Mouse (Mus musculus): Measurements from ENCODE around the gene Rasgef1b. TPM values are rescaled to one million over a fixed set of nuclear protein-coding genes. Genes with fewer than 3 reads are reported as not detected.

The Rasgef1b gene
- polyA plus RNA-seq, 1 experiment from 2014 or later = 9.0 TPM

GRCm38 (mm10) chr5:99338826-99339225, 390.0 kb downstream of the Rasgef1b start:
- Histone ChIP-seq H3K36me3 (no peaks in the 10 kb centered on the region), H3K4me3 (no peak overlapping the region), H3K27me3 (ENCODE audit: low read depth, poor library complexity, severe bottlenecking) (peaks cover 12% of the 10 kb centered on the region; the same call in 1 of the 2 replicates), H3K4me1 (peaks cover 5% of the 10 kb centered on the region; the same call in 1 of the 2 replicates), H3K27ac (replicated peaks) (no peak overlapping the region), H3K9me3 (replicated peaks) (no peaks in the 10 kb centered on the region)
- 92% methylated on average over 6 of the region's 6 CpGs for WGBS
- DNase-seq (ENCODE audit: low spot score) = no peak

- DNase-seq (ENCODE audit: low spot score) = no peak
- no peak overlapping the region for H3K27ac ChIP-seq (replicated peaks)
- WGBS = 87% methylated on average over 11 of the region's 11 CpGs
Observed at GRCm38 (mm10) chr5:99336427-99336826, 392.4 kb downstream of the Rasgef1b start.

GRCm38 (mm10) chr5:99334017-99334416, 394.8 kb downstream of the Rasgef1b start:
- DNase-seq (ENCODE audit: low spot score) = no peak
- Histone ChIP-seq H3K4me3 (no peak overlapping the region), H3K27ac (replicated peaks) (no peak overlapping the region), H3K27me3 (ENCODE audit: low read depth, poor library complexity, severe bottlenecking) (0 out of 2 replicates have a peak, but pooled peaks cover 3% of the 10 kb centered on the region), H3K9me3 (replicated peaks) (no peaks in the 10 kb centered on the region), H3K36me3 (no peaks in the 10 kb centered on the region), H3K4me1 (no peaks in the 10 kb centered on the region)
- whole genome bisulfite sequencing = 91% methylated on average over 5 of the region's 5 CpGs

More at GRCm38 (mm10) chr5:99336427-99336826, 392.4 kb downstream of the Rasgef1b start:
- Histone ChIP-seq H3K4me3 (no peak overlapping the region), H3K9me3 (replicated peaks) (no peaks in the 10 kb centered on the region), H3K4me1 (peaks cover 5% of the 10 kb centered on the region; the same call in 1 of the 2 replicates), H3K27me3 (ENCODE audit: low read depth, poor library complexity, severe bottlenecking) (peaks cover 15% of the 10 kb centered on the region; the same call in 1 of the 2 replicates), H3K36me3 (no peaks in the 10 kb centered on the region)

GRCm38 (mm10) chr5:99332021-99332420, 396.8 kb downstream of the Rasgef1b start:
- Histone ChIP-seq H3K4me3 (no peak overlapping the region), H3K36me3 (no peaks in the 10 kb centered on the region), H3K4me1 (no peaks in the 10 kb centered on the region), H3K9me3 (replicated peaks) (no peaks in the 10 kb centered on the region), H3K27me3 (ENCODE audit: low read depth, poor library complexity, severe bottlenecking) (0 out of 2 replicates have a peak, but pooled peaks cover 3% of the 10 kb centered on the region), H3K27ac (replicated peaks) (no peak overlapping the region)
- 84% methylated on average over 2 of the region's 2 CpGs for WGBS
- DNase-seq (ENCODE audit: low spot score) = no peak

GRCm38 (mm10) chr5:99329065-99329464, 399.8 kb downstream of the Rasgef1b start:
- Histone ChIP-seq H3K27me3 (ENCODE audit: low read depth, poor library complexity, severe bottlenecking) (0 out of 2 replicates have a peak, but pooled peaks cover 3% of the 10 kb centered on the region), H3K36me3 (no peaks in the 10 kb centered on the region), H3K27ac (replicated peaks) (no peak overlapping the region), H3K4me1 (no peaks in the 10 kb centered on the region), H3K9me3 (replicated peaks) (no peaks in the 10 kb centered on the region), H3K4me3 (no peak overlapping the region)
- 90% methylated on average over 6 of the region's 6 CpGs for WGBS
- DNase-seq (ENCODE audit: low spot score) = no peak

GRCm38 (mm10) chr5:99327019-99327418, 401.8 kb downstream of the Rasgef1b start:
- 86% methylated on average over 2 of the region's 2 CpGs for WGBS
- Histone ChIP-seq H3K27ac (replicated peaks) (no peak overlapping the region), H3K4me3 (no peak overlapping the region), H3K4me1 (no peaks in the 10 kb centered on the region), H3K9me3 (replicated peaks) (no peaks in the 10 kb centered on the region), H3K36me3 (no peaks in the 10 kb centered on the region), H3K27me3 (ENCODE audit: low read depth, poor library complexity, severe bottlenecking) (no peaks in the 10 kb centered on the region)
- no peak for DNase-seq (ENCODE audit: low spot score)

GRCm38 (mm10) chr5:99325301-99325700, 403.6 kb downstream of the Rasgef1b start:
- no peak overlapping the region for H3K4me3 ChIP-seq
- no peak for DNase-seq (ENCODE audit: low spot score)
- H3K9me3 ChIP-seq (replicated peaks) = no peaks in the 10 kb centered on the region
- H3K4me1 ChIP-seq = no peaks in the 10 kb centered on the region
- no peak overlapping the region for H3K27ac ChIP-seq (replicated peaks)
- no peaks in the 10 kb centered on the region for H3K36me3 ChIP-seq
- no peaks in the 10 kb centered on the region for H3K27me3 ChIP-seq (ENCODE audit: low read depth, poor library complexity, severe bottlenecking)

- Histone ChIP-seq H3K9me3 (replicated peaks) (no peaks in the 10 kb centered on the region), H3K36me3 (no peaks in the 10 kb centered on the region), H3K4me1 (no peaks in the 10 kb centered on the region), H3K27me3 (ENCODE audit: low read depth, poor library complexity, severe bottlenecking) (no peaks in the 10 kb centered on the region), H3K27ac (replicated peaks) (no peak overlapping the region), H3K4me3 (no peak overlapping the region)
- DNase-seq (ENCODE audit: low spot score) = no peak
- WGBS = 84% methylated on average over 4 of the region's 4 CpGs
Observed at GRCm38 (mm10) chr5:99320783-99321182, 408.1 kb downstream of the Rasgef1b start.

- no peaks in the 10 kb centered on the region for H3K27me3 ChIP-seq (ENCODE audit: low read depth, poor library complexity, severe bottlenecking)
- no peak for DNase-seq (ENCODE audit: low spot score)
- WGBS = 83% methylated on average over 4 of the region's 4 CpGs
- no peak overlapping the region for H3K4me3 ChIP-seq
- no peak overlapping the region for H3K27ac ChIP-seq (replicated peaks)
- H3K4me1 ChIP-seq = no peaks in the 10 kb centered on the region
- no peaks in the 10 kb centered on the region for H3K9me3 ChIP-seq (replicated peaks)
- H3K36me3 ChIP-seq = no peaks in the 10 kb centered on the region
Observed at GRCm38 (mm10) chr5:99297939-99298338, 430.9 kb downstream of the Rasgef1b start.

- Histone ChIP-seq H3K27me3 (ENCODE audit: low read depth, poor library complexity, severe bottlenecking) (no peaks in the 10 kb centered on the region), H3K4me1 (no peaks in the 10 kb centered on the region), H3K4me3 (no peak overlapping the region), H3K9me3 (replicated peaks) (no peaks in the 10 kb centered on the region), H3K27ac (replicated peaks) (no peak overlapping the region), H3K36me3 (no peaks in the 10 kb centered on the region)
- no peak for DNase-seq (ENCODE audit: low spot score)
- WGBS = 75% methylated on average over 2 of the region's 2 CpGs
Observed at GRCm38 (mm10) chr5:99296348-99296747, 432.5 kb downstream of the Rasgef1b start.

GRCm38 (mm10) chr5:99292287-99292851, 436.5 kb downstream of the Rasgef1b start:
- no peak overlapping the region for H3K4me3 ChIP-seq
- H3K4me1 ChIP-seq = no peaks in the 10 kb centered on the region
- no peak overlapping the region for H3K27ac ChIP-seq (replicated peaks)
- no peaks in the 10 kb centered on the region for H3K9me3 ChIP-seq (replicated peaks)
- no peaks in the 10 kb centered on the region for H3K27me3 ChIP-seq (ENCODE audit: low read depth, poor library complexity, severe bottlenecking)
- no peaks in the 10 kb centered on the region for H3K36me3 ChIP-seq
- WGBS = 91% methylated on average over 10 of the region's 10 CpGs
- DNase-seq (ENCODE audit: low spot score) = no peak

GRCm38 (mm10) chr5:99291084-99291830, 437.6 kb downstream of the Rasgef1b start:
- no peak overlapping the region for H3K27ac ChIP-seq (replicated peaks)

GRCm38 (mm10) chr5:99288262-99288661, 440.6 kb downstream of the Rasgef1b start:
- H3K9me3 ChIP-seq (replicated peaks) = no peaks in the 10 kb centered on the region
- no peak overlapping the region for H3K27ac ChIP-seq (replicated peaks)
- no peak overlapping the region for H3K4me3 ChIP-seq
- no peak for DNase-seq (ENCODE audit: low spot score)
- H3K27me3 ChIP-seq (ENCODE audit: low read depth, poor library complexity, severe bottlenecking) = no peaks in the 10 kb centered on the region
- no peaks in the 10 kb centered on the region for H3K4me1 ChIP-seq
- WGBS = 77% methylated on average over 4 of the region's 4 CpGs
- H3K36me3 ChIP-seq = no peaks in the 10 kb centered on the region

More at GRCm38 (mm10) chr5:99291084-99291830, 437.6 kb downstream of the Rasgef1b start:
- no peaks in the 10 kb centered on the region for H3K4me1 ChIP-seq
- no peak for DNase-seq (ENCODE audit: low spot score)
- H3K9me3 ChIP-seq (replicated peaks) = no peaks in the 10 kb centered on the region
- H3K27me3 ChIP-seq (ENCODE audit: low read depth, poor library complexity, severe bottlenecking) = no peaks in the 10 kb centered on the region
- WGBS = 86% methylated on average over 12 of the region's 12 CpGs
- no peaks in the 10 kb centered on the region for H3K36me3 ChIP-seq
- no peak overlapping the region for H3K4me3 ChIP-seq
